Mouse (Mus musculus) heart, postnatal 14 days (tissue): ENCODE results near the gene Sort1. TPM values are rescaled to one million over a fixed set of nuclear protein-coding genes. Genes with fewer than 3 reads are reported as not detected.

Experiments used
- DNase-seq, 2 experiments: peaks; one replicate each; pipeline ENCODE4 v3.0.0; 2021 to 2022
- intact Hi-C: fragments of 180-260 bp; cut with DNase I; formaldehyde crosslinking; loops from one replicate; pipeline ENCODE4 v1.15.1; 2025
- total RNA-seq, 2 experiments: library from RNA; stranded (reverse); gene quantifications; 2 replicates each; pipeline ENCODE4 v1.2.3; 2021

Sort1 gene
- total RNA-seq, 2 experiments from 2014 or later = 19.8 to 24.1 TPM

- no peak for DNase-seq
- intact Hi-C loops = no loop called here
Observed at GRCm38 (mm10) chr3:108372274-108372673, 88.4 kb downstream of the Sort1 start.

GRCm38 (mm10) chr3:108372691-108373090 is 88.8 kb downstream of the Sort1 start:
- intact Hi-C loops = no loop called here
- no peak for DNase-seq

GRCm38 (mm10) chr3:108378875-108379663 is 95.2 kb downstream of the Sort1 start:
- intact Hi-C loops = no loop called here
- no peak for DNase-seq

GRCm38 (mm10) chr3:108380695-108381094 is 96.8 kb downstream of the Sort1 start:
- DNase-seq = no peak
- intact Hi-C loops = no loop called here

- intact Hi-C loops = no loop called here
- no peak for DNase-seq
Observed at GRCm38 (mm10) chr3:108381945-108382875, 98.3 kb downstream of the Sort1 start.

- DNase-seq = peak; percentile 86 to 93
- intact Hi-C loops = no loop called here
Observed at GRCm38 (mm10) chr3:108383485-108384354, 99.8 kb downstream of the Sort1 start, which contains the start of gene Psrc1. Gene Psrc1, plus strand, starts transcription at chr3:108383839.

- intact Hi-C loops = no loop called here
- DNase-seq = no peak
Observed at GRCm38 (mm10) chr3:108384425-108384824, 100.5 kb downstream of the Sort1 start.

GRCm38 (mm10) chr3:108386186-108386585 is 102.3 kb downstream of the Sort1 start:
- DNase-seq = no peak
- intact Hi-C loops = loop anchor here (1.0 to 5.0 kb wide), 2 partner anchors 100 to 224 kb away; no protein-coding TSS in a partner anchor

GRCm38 (mm10) chr3:108389111-108389545 is 105.2 kb downstream of the Sort1 start:
- peak; percentile 95 to 98 for DNase-seq
- intact Hi-C loops = loop anchor here (1.0 to 5.0 kb wide), 2 partner anchors 105 to 227 kb away; partner anchors contain the start of gene Sort1

GRCm38 (mm10) chr3:108392299-108392698 is 108.4 kb downstream of the Sort1 start:
- no peak for DNase-seq
- intact Hi-C loops = no loop called here

GRCm38 (mm10) chr3:108392793-108393192 is 108.9 kb downstream of the Sort1 start:
- no peak for DNase-seq
- intact Hi-C loops = no loop called here

GRCm38 (mm10) chr3:108398281-108398680 is 114.4 kb downstream of the Sort1 start:
- no peak for DNase-seq
- intact Hi-C loops = no loop called here

- intact Hi-C loops = loop anchor here (2.0 to 10.0 kb wide), 2 partner anchors 162 to 244 kb away; partner anchors contain the start of gene Tmem167b
- no peak for DNase-seq
Observed at GRCm38 (mm10) chr3:108400442-108400841, 116.6 kb downstream of the Sort1 start.

GRCm38 (mm10) chr3:108401692-108402527 is 118.0 kb downstream of the Sort1 start:
- peak; percentile 86 to 92 for DNase-seq
- intact Hi-C loops = loop anchor here (2.0 to 10.0 kb wide), 2 partner anchors 161 to 243 kb away; partner anchors contain the start of gene Tmem167b

GRCm38 (mm10) chr3:108402528-108402920 is 118.6 kb downstream of the Sort1 start:
- intact Hi-C loops = loop anchor here (10.0 kb wide), 1 partner anchor 242 kb away; no protein-coding TSS in a partner anchor
- DNase-seq = no peak

- intact Hi-C loops = loop anchor here (10.0 kb wide), 1 partner anchor 239 kb away; no protein-coding TSS in a partner anchor
- no peak for DNase-seq
Observed at GRCm38 (mm10) chr3:108405536-108406305, 121.8 kb downstream of the Sort1 start.

- no peak for DNase-seq
- intact Hi-C loops = loop anchor here (10.0 kb wide), 1 partner anchor 238 kb away; no protein-coding TSS in a partner anchor
Observed at GRCm38 (mm10) chr3:108406306-108406885, 122.5 kb downstream of the Sort1 start.
